Mouse (Mus musculus) left cerebral cortex, adult 9 months (tissue): ENCODE data around the gene Pacsin1.

Source experiments
- DNase-seq, 2 experiments: peaks; one replicate each; pipeline ENCODE4 v3.0.0; 2022; ENCODE audit warnings: low spot score in 2 of 2

The Pacsin1 gene

DNA sequence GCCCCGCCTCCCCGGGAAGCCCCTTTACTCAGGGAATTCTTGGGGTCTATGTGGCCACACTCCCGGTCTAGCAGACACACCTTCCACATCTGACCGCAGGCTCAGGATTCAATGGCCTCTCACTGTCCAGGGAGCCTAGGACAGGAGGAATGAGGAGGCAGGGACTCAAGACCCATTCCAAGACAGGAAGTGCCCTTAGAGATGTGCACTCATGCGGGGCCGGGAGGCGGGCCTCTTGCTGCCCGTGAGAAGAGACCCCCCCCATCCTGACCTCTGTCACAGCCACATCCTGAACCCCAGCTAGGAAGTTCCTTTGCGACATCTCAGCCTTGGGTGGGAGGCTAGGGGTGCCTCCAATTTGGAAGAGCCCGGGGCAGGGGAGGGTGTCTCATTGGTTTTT is 69.7 kb downstream of the Pacsin1 start:
- DNase-seq: no peak

DNA sequence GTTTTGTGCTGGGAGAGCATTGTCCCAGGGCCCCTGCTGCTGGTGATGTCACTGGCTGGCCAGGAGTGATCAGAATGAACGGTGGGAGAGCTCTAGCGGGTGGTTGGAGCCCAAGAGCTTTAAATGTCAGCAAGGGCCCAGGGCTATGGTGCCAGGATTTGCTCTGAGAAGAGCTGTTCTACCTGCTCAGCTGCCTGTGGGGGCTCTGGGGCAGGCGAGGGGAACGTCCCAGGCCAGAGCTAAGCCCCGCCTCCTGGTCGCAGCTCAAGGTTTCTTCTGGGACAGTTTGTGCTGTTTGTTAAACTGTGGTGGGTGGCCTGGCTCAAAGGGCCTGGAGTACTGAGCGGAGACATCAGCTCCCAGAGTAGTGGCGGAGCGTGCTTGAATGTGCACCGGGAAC is 70.1 kb downstream of the Pacsin1 start:
- DNase-seq: no peak

DNA sequence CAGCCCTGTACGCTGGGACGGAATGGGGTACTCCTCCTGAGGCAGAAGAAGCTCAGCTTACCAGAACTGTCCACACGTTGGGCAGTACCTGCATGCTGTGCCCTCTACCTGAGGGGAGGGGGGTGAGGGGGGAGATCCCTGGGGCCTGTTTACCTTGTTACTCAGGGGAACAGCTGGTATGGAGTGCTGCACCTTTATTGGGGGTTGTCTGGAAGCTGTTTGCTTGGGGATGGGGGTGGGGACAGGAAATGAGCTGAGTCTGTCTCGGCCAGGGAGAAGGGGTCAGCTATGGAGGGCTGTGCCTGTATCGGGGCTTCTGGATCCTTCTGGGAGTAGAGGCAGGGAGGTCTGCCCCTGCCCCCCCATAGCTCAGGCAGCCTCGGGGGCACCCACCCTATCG is 71.2 kb downstream of the Pacsin1 start:
- DNase-seq: no peak

DNA sequence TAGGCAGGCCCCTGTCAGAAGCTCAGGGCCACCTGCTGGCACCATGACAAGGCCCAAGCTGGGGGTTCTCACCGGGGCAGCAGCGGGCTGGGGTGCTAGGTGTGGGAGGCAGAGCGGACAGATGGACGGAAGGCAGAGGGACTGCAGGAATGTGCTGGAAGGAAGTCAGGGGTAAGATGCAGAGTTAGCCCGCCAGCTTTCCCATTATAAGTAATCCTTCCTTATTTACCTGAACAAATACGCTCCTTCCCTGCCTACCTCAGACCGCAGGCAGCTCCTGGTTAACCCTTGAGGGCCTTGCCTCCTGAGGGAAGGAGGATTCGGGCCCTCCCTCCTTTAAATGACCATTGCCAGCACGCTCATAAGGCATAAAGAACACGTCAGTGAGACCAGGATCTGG is 73.5 kb downstream of the Pacsin1 start, which contains the start of gene Spdef:
Gene Spdef, minus strand, starts transcription at position 186 of the 400 bp plus-strand sequence.
- DNase-seq: no peak

DNA sequence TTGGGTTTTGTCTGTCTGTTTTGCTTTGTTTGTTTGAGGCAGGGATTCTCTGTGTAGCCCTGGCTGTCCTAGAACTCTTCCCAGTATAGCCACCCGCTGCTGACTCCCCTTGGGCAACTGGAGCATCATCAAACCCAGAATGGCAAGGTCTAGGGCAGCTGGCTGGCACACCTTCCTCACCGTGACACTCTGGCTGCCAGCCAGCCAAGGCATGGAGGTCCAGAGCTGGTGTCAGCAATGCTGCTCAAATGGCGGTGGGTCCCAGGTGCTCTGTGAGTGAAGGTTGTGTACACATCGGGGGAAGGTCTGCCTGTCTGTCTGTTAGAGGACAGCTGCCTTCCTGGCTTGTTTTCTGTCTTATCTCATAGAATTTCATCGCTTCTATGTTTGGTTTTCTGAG is 76.8 kb downstream of the Pacsin1 start:
- DNase-seq: no peak

DNA sequence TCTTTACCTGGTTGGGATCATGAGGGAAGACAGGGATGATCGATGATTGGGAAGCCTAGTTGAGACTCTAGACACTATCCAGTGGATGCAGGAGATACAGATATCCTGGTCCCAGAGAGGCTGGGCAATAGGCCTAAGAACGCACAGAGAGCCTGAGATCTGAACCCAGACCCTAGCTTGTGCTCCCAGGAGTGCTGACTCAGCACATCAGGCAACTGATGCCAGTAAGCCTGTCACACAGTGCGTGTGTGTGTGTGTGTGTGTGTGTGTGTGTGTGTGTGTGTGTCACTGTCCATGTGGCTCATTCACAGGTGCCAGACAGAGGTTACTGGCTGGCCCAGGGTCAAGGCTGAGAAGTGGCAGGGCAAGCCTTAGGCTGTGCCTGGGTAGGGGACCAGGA is 77.4 kb downstream of the Pacsin1 start:
- DNase-seq: no peak

DNA sequence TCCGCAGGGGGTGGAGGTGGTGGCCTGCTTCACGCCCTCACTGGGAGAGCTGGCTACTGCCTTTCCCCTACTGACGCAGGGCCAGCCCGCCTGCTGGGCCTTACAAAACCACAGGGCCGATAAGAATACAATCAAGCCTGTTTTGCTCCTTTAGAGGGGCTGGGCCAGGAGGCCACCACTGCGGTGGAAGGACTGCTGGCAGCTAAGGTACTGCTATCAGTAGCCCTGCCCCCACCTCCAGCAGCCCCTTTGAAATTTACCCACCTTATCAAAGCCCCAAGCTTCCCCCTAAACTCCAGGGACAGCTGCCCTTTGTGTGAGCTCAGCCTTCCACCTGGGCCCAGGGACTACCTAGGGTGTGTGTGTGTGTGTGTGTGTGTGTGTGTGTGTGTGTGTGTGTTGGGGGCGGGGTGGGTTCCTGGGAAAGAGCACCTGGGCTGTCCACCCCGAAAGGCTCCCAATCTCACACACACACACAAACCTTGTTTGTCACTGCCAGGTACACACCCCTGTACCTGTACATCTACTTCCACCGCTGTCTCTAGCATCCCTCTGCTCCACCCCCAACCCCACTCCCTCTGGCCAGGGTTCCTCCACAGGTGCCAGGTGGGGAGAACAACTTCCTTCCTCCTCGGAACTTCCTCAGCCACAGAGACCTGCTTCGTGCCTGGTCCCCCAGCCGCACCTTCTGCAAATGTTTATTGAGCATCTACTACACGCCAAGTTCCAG is 79.2 kb downstream of the Pacsin1 start:
- no peak for DNase-seq

DNA sequence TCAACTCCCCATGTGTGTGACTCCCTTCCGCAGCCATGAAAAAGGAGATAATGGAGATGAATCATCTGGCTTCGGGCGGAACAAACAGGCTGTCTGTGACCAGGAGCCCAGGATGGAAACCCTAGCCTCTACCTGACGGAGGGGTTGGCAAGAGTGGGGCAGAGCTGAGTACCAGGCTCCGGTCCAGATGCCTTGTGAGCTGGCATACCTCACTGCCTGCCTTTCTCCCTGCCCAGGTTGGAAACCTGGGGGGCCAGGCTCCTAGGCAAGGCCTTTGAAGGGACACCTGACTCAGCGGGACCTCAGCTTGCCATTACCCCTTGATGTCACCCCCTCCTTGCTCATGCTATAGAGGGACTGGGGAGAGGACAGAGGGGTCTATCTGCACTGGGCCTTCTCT is 85.7 kb downstream of the Pacsin1 start:
- no peak for DNase-seq

DNA sequence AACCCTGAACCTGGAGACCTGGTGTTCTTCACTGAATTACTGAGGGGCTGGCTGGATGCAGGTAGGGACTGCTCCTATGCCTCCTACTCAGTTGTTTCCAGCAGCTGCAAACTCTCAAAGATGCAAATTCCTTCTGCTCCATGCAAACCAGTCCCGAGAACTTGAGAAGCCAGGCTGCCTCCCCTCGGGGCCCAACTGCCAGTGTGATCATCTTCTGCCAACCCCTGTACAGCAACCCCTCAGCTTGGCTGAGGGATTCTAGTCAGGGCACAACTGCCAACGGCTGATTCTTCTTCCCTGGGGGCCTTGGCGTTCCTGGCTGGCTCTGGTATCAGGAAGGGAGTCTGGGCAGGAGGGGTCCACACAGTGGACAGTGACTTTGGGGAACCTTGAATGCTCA is 91.1 kb downstream of the Pacsin1 start:
- DNase-seq: no peak

DNA sequence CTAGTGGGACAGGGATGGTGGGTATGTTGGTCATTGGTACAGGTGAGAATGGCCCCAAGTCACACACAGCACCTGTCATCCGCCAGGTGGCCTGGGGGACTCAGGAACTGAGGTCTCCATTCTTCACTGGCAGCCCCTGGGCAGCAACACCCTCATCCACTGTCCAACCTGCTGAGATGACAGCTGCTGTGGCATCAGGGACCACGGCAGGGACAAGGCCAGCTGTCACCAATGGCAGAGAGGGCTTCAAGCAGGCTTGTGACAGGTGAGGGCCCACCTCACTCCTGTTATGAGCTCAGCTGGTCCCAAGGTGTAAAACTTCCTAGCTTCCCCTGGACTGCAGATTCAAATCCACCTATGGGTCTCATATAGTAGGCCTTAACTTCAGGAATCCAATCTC is 92.8 kb downstream of the Pacsin1 start:
- no peak for DNase-seq

DNA sequence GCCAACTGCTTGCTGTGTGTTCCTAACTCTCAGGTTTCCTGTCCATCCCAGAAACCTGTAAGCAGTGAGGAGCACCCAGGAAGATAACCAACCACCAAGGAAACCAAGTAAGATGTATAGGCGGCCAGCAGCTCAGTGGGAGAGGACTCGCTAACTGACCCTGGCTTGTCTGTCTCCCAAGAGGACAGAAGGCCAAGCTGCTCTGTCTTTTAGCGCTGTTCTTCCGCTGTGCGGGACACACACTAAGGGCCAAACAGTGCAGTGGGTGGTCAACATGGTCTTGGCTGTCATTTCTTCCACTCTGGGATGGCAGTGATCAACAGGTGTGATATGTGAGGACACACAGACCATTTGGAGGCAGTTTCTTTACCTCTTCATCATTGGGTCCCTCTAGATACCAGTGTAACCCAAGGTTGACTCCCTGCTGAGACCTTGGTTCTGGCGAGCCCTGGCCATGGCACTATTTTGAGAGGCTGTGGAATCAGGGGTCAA is 95.2 kb downstream of the Pacsin1 start:
- no peak for DNase-seq

DNA sequence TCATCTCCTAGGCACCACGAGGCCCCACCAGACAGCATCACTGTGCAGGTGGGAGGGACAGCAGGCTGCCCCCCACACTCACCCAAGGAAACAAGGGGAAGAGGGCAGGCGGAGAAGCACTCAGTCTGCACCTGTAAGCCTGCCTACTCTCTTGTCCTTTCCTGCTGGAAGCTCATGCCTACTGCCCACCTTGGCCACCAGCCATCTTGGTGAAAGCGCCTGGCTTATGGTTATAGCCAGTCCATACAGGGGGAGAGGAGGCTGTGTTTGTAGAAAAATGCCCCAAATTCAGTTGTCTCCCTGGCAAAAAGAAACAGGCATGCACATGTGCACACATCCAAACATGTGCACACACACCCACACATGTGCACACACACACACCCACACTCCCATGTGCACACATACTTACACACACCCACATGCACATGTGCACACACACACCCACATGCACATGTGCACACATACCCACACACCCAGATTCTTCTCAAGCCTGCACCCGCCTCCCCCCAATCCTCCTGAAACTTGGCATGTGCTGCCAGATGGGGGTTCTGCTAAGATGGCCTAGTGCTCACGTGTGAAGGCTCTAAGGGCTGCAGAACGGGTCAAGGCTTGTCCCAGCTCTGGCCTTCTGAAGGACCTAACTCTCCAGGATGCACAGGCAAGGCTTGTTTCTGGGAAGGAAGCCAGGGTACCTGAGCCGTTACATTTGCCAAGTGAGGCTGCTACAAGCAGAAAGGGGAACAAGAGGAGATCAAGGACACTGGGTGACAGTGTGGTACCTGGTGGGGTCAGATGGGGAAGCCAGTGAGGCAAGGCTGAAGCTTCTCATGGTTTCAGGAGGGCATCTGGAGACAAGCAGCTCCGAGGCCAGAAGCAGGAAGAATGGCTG is 96.2 kb downstream of the Pacsin1 start:
- DNase-seq: peak in 1 of 2 experiments; percentile 48

DNA sequence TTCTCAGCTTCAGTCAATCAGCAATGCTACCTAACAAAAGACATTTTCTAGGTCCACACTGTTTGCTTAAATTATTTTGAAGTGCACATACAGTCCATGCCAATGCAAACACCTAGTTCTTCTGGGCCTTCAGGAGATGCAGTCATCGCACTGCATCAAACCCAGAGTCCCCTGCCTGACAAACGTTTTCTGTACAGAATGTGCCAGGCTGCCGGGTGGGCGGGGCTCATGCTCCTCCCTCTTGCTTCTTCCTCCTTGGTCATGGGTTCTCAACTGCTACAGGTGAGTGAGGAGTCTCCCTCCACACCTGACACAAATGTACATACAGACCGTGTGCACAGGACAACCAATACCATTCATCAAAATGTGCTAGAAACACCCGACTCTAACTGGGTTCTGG is 104.9 kb downstream of the Pacsin1 start:
- DNase-seq: no peak
